Mouse (Mus musculus) naive thymus-derived CD4-positive, alpha-beta T cell, adult 5 months (primary cell): ENCODE data around the gene Ensa. TPM values are rescaled to one million over a fixed set of nuclear protein-coding genes. Genes with fewer than 3 reads are reported as not detected.

ENCODE experiments used
- polyA plus RNA-seq: library from polyadenylated mRNA; unstranded; fragments of 100-300 nt; shearing (Covaris generic); gene quantifications from one replicate; pipeline ENCODE4 v1.2.1, GENCODE M21; 2017

The Ensa gene
- 122 TPM for polyA plus RNA-seq

DNA sequence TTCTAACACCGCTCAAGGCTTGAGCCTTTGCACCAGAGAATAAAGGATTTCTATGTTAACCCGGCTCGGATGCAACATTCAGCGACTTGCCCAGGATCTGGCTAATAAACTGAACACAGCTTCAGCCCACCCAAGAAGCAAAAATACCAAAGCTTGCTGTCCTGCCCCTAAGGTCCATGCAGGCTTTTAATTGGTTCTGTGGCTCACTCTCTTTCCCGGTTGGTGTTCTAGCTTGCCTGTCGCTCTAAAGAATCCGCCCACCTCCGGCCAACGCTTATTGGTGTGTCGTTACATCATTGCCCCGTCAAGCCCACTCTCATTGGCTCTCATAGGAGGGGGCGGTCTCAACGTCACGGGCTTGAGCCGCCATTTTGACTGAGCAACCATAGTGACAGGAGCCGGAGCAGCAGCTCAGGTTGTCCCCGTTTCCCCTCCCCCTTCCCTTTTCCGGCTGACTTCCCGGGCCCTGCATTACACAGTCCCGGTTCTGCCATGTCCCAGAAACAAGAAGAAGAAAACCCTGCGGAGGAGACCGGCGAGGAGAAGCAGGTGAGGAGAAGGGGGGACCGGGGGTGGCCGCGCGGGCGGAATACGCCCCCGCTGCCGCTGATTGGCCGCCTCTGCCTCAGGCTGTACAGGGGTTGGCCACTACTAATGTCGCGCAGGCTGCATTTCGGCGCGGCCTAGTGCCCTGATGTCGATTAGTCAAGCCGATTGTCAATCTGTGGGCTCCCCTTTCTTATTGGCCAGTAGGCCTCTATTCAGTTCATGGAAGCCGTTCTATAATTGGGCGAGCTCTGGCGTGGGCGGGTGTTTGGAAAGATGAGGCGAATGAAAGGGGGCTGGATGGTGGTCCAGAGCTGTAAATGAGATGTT lies at the start of gene Ensa:
Gene Ensa (plus strand): TSS at position 366 of the 876 bp plus-strand sequence.

DNA sequence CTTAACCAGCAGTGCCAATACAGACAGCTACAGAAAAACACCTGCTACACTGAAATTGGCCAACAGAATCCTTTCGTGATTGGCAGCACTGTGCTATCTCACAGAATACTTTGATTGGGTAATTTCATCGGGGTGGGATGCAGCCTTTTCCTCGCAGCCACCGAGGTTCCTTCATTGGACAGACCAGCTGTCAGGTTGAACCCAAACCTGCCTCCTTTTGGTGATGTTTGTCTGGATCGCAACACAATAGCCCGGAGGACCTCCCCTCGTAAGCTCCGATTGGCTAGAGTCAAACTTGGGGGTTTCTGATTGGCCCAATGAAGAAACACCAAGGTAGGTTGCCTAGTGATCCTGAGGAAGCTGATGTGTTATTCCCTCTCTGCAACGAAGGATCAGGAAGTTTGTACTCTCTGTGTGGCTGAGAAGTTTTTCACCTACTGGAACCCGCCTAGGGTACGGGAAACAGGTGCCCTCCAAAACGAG lies 36.1 kb upstream of the Ensa start, which contains the start of gene Golph3l:
Gene Golph3l (plus strand): TSS at position 331 of the 483 bp plus-strand sequence.

DNA sequence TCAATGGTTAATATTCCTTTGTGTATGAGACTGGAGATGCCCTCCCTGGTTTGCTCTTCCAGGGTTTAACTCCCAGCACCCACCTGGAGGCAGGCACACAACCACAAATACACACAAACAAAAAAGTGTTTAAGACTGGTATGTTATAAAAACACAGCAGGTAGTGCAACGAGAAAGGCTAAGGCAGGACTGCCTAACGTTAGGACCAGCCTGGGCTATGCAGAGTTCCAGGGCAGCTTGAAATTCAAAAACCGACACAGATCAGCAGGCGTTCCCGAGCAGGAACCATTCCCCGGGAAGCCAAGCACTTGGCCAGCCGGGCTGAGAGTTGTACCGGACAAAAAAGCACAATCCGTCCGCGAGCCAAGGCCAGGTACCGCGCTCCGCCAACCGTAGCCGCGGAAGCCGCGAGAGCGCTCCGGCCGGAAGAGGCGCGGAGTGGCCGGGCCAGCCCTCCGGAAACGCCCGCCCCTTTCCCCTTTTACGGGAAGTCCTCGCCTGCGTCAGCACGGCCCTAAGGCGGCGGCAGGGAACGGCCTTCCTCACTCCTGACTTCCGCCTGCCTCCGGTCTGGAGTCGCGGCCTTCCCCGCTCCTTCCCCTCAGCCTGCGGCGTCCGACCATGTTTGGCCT lies 33.6 kb downstream of the Ensa start, which contains the start of gene Mcl1:
Gene Mcl1 (plus strand): TSS at position 553 of the 632 bp plus-strand sequence.

Other genes starting within 250 kb of the Ensa start
- gene 4930558C23Rik, start 222.2 kb upstream of the Ensa start, polyA plus RNA-seq: not detected
- 83.6 TPM for gene Arnt, start 190.6 kb upstream of the Ensa start, polyA plus RNA-seq
- not detected for gene Ctsk, start 125.7 kb upstream of the Ensa start, polyA plus RNA-seq
- gene Ctss, start 98.2 kb upstream of the Ensa start, polyA plus RNA-seq: 143 TPM
- gene Hormad1, start 65.3 kb upstream of the Ensa start, polyA plus RNA-seq: not detected
- 15.8 TPM for gene Golph3l, start 36.1 kb upstream of the Ensa start, polyA plus RNA-seq
- gene Mcl1, start 33.8 kb downstream of the Ensa start, polyA plus RNA-seq: 715 TPM
- 8.3 TPM for gene Adamtsl4, start 62.9 kb downstream of the Ensa start, polyA plus RNA-seq
- 95.4 TPM for gene Ecm1, start 114.6 kb downstream of the Ensa start, polyA plus RNA-seq
- gene Tars2, start 135.2 kb downstream of the Ensa start, polyA plus RNA-seq: 60.4 TPM
- gene Rprd2, start 193.9 kb downstream of the Ensa start, polyA plus RNA-seq: 60.5 TPM
- gene Prpf3, start 230.9 kb downstream of the Ensa start, polyA plus RNA-seq: 52.1 TPM
- 99.3 TPM for gene Mrps21, start 246.5 kb downstream of the Ensa start, polyA plus RNA-seq